Mouse (Mus musculus): ENCODE results near the gene Cldn11. TPM values are rescaled to one million over a fixed set of nuclear protein-coding genes. Genes with fewer than 3 reads are reported as not detected.
A peak's percentile ranks its signal among the peaks of the same experiment; 100 is the strongest.

Gene Cldn11
- 37.3 and 41.4 TPM in 2 replicates for polyA plus RNA-seq (2015; fragmentation: Nextera tagmentation; extraction: Ambion mirVana)

DNA sequence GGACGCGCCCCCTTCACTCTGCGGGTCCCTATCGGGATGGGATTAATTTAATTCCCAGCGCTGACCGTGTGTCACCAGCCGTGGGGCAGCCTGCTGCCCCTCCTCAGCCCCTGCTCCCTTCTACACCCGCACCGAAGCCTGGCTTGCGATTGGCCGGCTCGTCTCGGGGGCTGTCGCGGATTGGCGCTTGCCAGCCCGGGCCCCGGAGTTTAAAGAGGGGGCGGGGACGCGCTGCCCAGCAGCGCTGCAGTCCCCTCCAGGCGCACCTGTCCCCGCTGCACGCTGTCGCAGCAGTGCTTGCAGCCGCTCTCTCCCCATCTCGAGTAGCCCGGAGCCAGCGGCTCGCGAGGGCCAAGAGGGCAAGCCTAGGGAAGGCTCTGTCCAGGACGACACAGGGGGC lies at the start of gene Cldn11:
Gene Cldn11, plus strand, starts transcription at position 215 of the 400 bp plus-strand sequence.
- WGBS: under 1% methylated on average over 33 of the region's 33 CpGs
- Histone ChIP-seq H3K36me3 (ENCODE audit: control insufficient read depth, insufficient read depth, low read length) (no peaks in the 10 kb centered on the region), H3K4me1 (ENCODE audit: control insufficient read depth, insufficient read depth, low read length) (peaks cover 5% of the 10 kb centered on the region; the same call in 1 of the 2 replicates), H3K27ac (ENCODE audit: low read length) (no peak within 1 kb of the TSS), H3K27me3 (ENCODE audit: control insufficient read depth, insufficient read depth, low read depth, low read length) (peaks cover 13% of the 10 kb centered on the region), H3K9ac (ENCODE audit: low read depth, low read length) (peak within 1 kb of the TSS; percentile 59; the same call in 1 of the 2 replicates), H3K4me2 (ENCODE audit: low read length) (peak within 1 kb of the TSS; percentile 99), H3K9me3 (replicated peaks; ENCODE audit: control insufficient read depth, low read length, poor library complexity, severe bottlenecking) (no peaks in the 10 kb centered on the region), H3K4me3 (ENCODE audit: low read depth, low read length) (peak within 1 kb of the TSS; percentile 50)
- peak; percentile 87 for ATAC-seq

DNA sequence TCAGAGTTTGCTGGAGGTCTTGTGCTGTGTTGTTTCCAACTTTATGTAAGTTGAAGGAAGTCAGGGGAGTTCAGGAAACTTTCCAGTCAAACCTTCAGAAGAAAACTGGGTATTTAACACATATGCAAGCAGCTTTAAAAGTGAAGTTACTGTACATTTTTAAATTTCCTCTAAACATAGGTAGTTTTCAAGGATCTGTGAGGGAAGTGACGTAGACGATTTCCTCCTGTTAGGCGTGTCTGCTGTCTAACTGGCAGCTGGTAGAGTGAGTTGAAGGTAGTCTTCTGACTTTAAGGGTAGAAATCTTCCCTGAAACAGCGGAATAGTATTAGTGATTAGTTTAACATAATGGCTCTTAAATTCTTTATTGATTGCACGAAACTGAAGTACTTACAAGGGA lies 49.7 kb upstream of the Cldn11 start:
- H3K27ac ChIP-seq (ENCODE audit: low read length): no peak overlapping the region
- WGBS: 86% methylated on average over 5 of the region's 5 CpGs
- ATAC-seq: no peak
- H3K4me3 ChIP-seq (ENCODE audit: low read depth, low read length): no peak overlapping the region
- no peak overlapping the region for H3K9ac ChIP-seq (ENCODE audit: low read depth, low read length)
- H3K4me2 ChIP-seq (ENCODE audit: low read length): peak overlapping the region; percentile 43
- H3K4me1 ChIP-seq (ENCODE audit: control insufficient read depth, insufficient read depth, low read length): peaks cover 46% of the 10 kb centered on the region
- 0 out of 2 replicates have a peak, but pooled peaks cover 2% of the 10 kb centered on the region for H3K36me3 ChIP-seq (ENCODE audit: control insufficient read depth, insufficient read depth, low read length)
- H3K9me3 ChIP-seq (replicated peaks; ENCODE audit: control insufficient read depth, low read length, poor library complexity, severe bottlenecking): no peaks in the 10 kb centered on the region
- H3K27me3 ChIP-seq (ENCODE audit: control insufficient read depth, insufficient read depth, low read depth, low read length): no peaks in the 10 kb centered on the region

DNA sequence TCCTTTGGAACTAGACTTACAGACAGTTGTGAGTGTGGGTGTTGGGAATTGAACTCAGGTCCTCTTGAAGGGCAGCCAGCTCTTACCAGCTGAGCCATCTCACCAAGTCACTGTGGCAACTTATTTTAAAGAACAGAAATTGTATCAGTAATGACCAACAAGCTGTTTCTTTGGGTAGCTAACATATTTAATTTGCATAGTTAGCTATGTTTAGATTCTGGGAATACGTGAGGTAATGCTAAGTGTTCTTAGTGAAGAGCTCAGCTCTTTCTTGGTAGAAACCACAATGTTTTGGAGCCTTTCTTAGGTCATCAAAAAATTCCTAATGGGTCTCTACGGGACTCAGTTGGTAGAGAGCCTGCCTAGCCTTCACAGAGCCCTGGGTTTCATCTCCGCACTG lies 48.9 kb upstream of the Cldn11 start:
- H3K4me2 ChIP-seq (ENCODE audit: low read length): no peak overlapping the region
- 95% methylated on average over 3 of the region's 3 CpGs for WGBS
- peaks cover 46% of the 10 kb centered on the region for H3K4me1 ChIP-seq (ENCODE audit: control insufficient read depth, insufficient read depth, low read length)
- no peak overlapping the region for H3K9ac ChIP-seq (ENCODE audit: low read depth, low read length)
- no peak overlapping the region for H3K27ac ChIP-seq (ENCODE audit: low read length)
- no peak overlapping the region for H3K4me3 ChIP-seq (ENCODE audit: low read depth, low read length)
- H3K9me3 ChIP-seq (replicated peaks; ENCODE audit: control insufficient read depth, low read length, poor library complexity, severe bottlenecking): no peaks in the 10 kb centered on the region
- no peaks in the 10 kb centered on the region for H3K27me3 ChIP-seq (ENCODE audit: control insufficient read depth, insufficient read depth, low read depth, low read length)
- ATAC-seq: no peak
- H3K36me3 ChIP-seq (ENCODE audit: control insufficient read depth, insufficient read depth, low read length): 0 out of 2 replicates have a peak, but pooled peaks cover 2% of the 10 kb centered on the region

DNA sequence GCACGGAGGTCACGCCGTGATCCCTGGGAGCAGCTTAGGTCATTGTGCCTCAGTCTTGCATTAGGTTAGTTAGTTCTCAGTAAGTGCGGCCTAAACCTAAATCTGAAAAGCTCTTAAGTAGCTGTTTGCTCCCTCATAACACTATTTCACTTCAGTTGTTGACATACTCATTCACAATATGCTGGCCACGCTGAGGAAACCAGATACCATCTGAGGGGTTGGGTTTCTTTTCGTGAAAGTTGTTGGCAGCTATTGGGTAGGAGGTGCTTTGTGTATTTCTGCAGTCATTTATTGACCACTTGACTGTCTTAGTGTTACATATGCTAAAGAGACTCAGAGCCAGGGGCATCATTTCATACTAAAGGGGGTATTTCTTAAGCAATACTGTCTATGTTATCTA lies 44.8 kb upstream of the Cldn11 start:
- Histone ChIP-seq H3K4me3 (ENCODE audit: low read depth, low read length) (no peak overlapping the region), H3K9ac (ENCODE audit: low read depth, low read length) (no peak overlapping the region), H3K9me3 (replicated peaks; ENCODE audit: control insufficient read depth, low read length, poor library complexity, severe bottlenecking) (no peaks in the 10 kb centered on the region), H3K4me1 (ENCODE audit: control insufficient read depth, insufficient read depth, low read length) (peaks cover 28% of the 10 kb centered on the region), H3K27me3 (ENCODE audit: control insufficient read depth, insufficient read depth, low read depth, low read length) (no peaks in the 10 kb centered on the region), H3K27ac (ENCODE audit: low read length) (no peak overlapping the region), H3K36me3 (ENCODE audit: control insufficient read depth, insufficient read depth, low read length) (no peaks in the 10 kb centered on the region), H3K4me2 (ENCODE audit: low read length) (no peak overlapping the region)
- 84% methylated on average over 6 of the region's 6 CpGs for WGBS
- no peak for ATAC-seq

DNA sequence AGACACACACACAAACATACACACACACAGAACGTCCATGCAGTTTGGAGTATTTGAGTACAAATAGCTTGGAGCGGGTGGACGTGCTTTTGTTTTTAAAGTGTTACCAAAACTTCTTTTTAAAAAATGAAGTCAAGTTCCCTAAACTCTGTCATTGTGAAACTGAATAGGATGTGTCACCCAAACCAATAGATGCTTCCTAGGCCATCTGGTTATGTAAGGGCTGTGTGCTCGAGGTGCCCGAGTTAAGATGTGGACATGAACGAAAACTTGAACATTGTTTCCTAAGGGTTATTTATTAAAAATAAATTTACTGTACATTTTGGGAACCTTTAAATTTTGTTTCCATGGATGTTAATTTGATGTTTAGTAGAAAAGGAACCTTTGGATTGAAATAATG lies 43.1 kb upstream of the Cldn11 start:
- Histone ChIP-seq H3K9ac (ENCODE audit: low read depth, low read length) (no peak overlapping the region), H3K27me3 (ENCODE audit: control insufficient read depth, insufficient read depth, low read depth, low read length) (no peaks in the 10 kb centered on the region), H3K9me3 (replicated peaks; ENCODE audit: control insufficient read depth, low read length, poor library complexity, severe bottlenecking) (no peaks in the 10 kb centered on the region), H3K4me2 (ENCODE audit: low read length) (no peak overlapping the region), H3K27ac (ENCODE audit: low read length) (no peak overlapping the region), H3K36me3 (ENCODE audit: control insufficient read depth, insufficient read depth, low read length) (no peaks in the 10 kb centered on the region), H3K4me1 (ENCODE audit: control insufficient read depth, insufficient read depth, low read length) (peaks cover 15% of the 10 kb centered on the region), H3K4me3 (ENCODE audit: low read depth, low read length) (no peak overlapping the region)
- no peak for ATAC-seq
- 91% methylated on average over 6 of the region's 6 CpGs for WGBS

DNA sequence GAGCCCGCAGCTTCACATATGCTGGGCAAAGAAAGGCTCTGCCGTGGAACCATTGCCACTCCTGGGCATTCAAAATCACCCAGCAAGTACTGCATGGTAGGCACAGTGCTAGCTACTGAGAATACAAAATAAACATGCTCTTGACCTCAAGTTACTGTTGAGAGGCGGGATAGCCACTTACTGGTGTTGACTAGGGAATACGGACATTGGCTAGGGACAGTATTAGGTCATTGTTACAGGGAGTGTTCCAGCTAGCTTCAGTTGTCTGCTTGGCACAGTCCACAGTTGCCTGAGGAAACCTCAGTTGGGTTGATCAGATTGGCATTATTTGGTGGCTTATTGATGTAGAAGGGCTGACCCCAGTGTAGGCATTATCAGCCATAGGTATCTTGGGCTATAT lies 42.0 kb upstream of the Cldn11 start:
- Histone ChIP-seq H3K4me1 (ENCODE audit: control insufficient read depth, insufficient read depth, low read length) (peaks cover 13% of the 10 kb centered on the region), H3K9me3 (replicated peaks; ENCODE audit: control insufficient read depth, low read length, poor library complexity, severe bottlenecking) (no peaks in the 10 kb centered on the region), H3K4me3 (ENCODE audit: low read depth, low read length) (no peak overlapping the region), H3K9ac (ENCODE audit: low read depth, low read length) (no peak overlapping the region), H3K27me3 (ENCODE audit: control insufficient read depth, insufficient read depth, low read depth, low read length) (no peaks in the 10 kb centered on the region), H3K4me2 (ENCODE audit: low read length) (no peak overlapping the region), H3K27ac (ENCODE audit: low read length) (no peak overlapping the region), H3K36me3 (ENCODE audit: control insufficient read depth, insufficient read depth, low read length) (no peaks in the 10 kb centered on the region)
- ATAC-seq: peak; percentile 5; the same call in 1 of the 2 replicates
- WGBS: 74% methylated on average over 4 of the region's 4 CpGs

DNA sequence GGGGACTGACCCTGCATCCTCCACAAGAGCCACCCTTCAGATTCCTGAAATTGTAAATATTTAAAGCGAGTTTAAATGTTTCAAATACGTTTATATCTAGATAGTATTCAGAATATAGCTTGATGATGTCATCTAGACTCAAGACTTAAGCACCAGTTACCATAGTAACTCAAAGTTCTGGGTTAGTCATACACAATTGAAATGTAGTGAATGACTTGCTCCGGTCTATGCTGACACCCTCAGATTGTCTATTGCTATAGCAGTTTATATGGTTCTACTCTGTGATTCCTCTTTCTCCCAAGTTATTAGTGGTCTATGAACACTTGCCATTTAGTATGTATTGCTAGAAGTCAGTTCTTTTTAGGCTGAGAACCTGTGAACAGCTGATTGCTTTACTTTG lies 40.6 kb upstream of the Cldn11 start:
- no peak overlapping the region for H3K4me3 ChIP-seq (ENCODE audit: low read depth, low read length)
- peak; percentile 78 for ATAC-seq
- peaks cover 5% of the 10 kb centered on the region; the same call in 1 of the 2 replicates for H3K36me3 ChIP-seq (ENCODE audit: control insufficient read depth, insufficient read depth, low read length)
- no peak overlapping the region for H3K9ac ChIP-seq (ENCODE audit: low read depth, low read length)
- H3K4me1 ChIP-seq (ENCODE audit: control insufficient read depth, insufficient read depth, low read length): peaks cover 11% of the 10 kb centered on the region
- H3K27ac ChIP-seq (ENCODE audit: low read length): no peak overlapping the region
- no peaks in the 10 kb centered on the region for H3K9me3 ChIP-seq (replicated peaks; ENCODE audit: control insufficient read depth, low read length, poor library complexity, severe bottlenecking)
- H3K27me3 ChIP-seq (ENCODE audit: control insufficient read depth, insufficient read depth, low read depth, low read length): no peaks in the 10 kb centered on the region
- no peak overlapping the region for H3K4me2 ChIP-seq (ENCODE audit: low read length)
- WGBS: 77% methylated on average over 3 of the region's 3 CpGs

DNA sequence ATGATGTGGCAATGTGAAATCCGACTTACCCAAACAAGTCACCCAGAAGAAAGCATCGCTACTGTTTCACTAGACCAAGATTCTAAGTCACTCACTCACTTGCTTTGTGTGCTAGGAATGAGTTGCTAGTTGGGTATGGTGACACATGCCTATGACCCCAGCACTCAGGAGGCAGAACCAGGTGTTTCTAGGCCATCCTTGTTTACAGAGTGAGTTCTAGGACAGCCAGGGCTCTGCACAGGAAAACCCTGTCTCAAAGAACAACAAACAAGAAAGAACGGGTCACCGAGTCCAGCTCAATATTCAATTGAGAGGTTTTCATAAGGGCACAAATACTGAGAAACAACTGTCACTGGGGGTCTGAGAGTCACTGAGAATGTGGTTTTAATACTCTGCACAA lies 26.6 kb upstream of the Cldn11 start:
- Histone ChIP-seq H3K27ac (ENCODE audit: low read length) (no peak overlapping the region), H3K9me3 (replicated peaks; ENCODE audit: control insufficient read depth, low read length, poor library complexity, severe bottlenecking) (no peaks in the 10 kb centered on the region), H3K27me3 (ENCODE audit: control insufficient read depth, insufficient read depth, low read depth, low read length) (no peaks in the 10 kb centered on the region), H3K9ac (ENCODE audit: low read depth, low read length) (no peak overlapping the region), H3K4me3 (ENCODE audit: low read depth, low read length) (no peak overlapping the region), H3K4me1 (ENCODE audit: control insufficient read depth, insufficient read depth, low read length) (no peaks in the 10 kb centered on the region), H3K36me3 (ENCODE audit: control insufficient read depth, insufficient read depth, low read length) (peaks cover 11% of the 10 kb centered on the region; the same call in 1 of the 2 replicates), H3K4me2 (ENCODE audit: low read length) (no peak overlapping the region)
- 91% methylated on average over 4 of the region's 4 CpGs for WGBS
- ATAC-seq: no peak

DNA sequence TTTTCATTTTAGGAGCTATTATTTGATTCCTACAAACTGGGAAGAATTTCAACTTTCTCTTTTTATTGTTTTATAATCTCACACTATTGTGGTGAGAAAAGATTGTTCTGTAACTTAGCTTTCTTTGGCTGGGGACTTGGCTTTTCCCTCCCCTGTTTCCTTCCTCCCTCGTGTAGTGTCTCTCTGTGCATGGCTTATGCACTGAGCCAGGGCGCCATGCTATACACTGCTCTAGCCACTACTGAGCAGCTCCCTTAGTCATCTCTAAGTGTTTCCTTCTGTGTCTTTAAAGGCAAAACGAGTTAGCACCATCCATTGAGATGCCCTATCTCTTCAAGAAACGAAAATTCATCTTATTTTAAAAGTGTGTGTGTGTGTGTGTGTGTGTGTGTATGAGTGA lies 23.4 kb upstream of the Cldn11 start:
- Histone ChIP-seq H3K9me3 (replicated peaks; ENCODE audit: control insufficient read depth, low read length, poor library complexity, severe bottlenecking) (no peaks in the 10 kb centered on the region), H3K4me2 (ENCODE audit: low read length) (no peak overlapping the region), H3K4me1 (ENCODE audit: control insufficient read depth, insufficient read depth, low read length) (no peaks in the 10 kb centered on the region), H3K27me3 (ENCODE audit: control insufficient read depth, insufficient read depth, low read depth, low read length) (no peaks in the 10 kb centered on the region), H3K9ac (ENCODE audit: low read depth, low read length) (no peak overlapping the region), H3K27ac (ENCODE audit: low read length) (no peak overlapping the region), H3K36me3 (ENCODE audit: control insufficient read depth, insufficient read depth, low read length) (peaks cover 2% of the 10 kb centered on the region; the same call in 1 of the 2 replicates), H3K4me3 (ENCODE audit: low read depth, low read length) (no peak overlapping the region)
- no peak for ATAC-seq
- 77% methylated on average over 4 of the region's 4 CpGs for WGBS
